Mouse (Mus musculus) inflammation-experienced regulatory T-cells (primary cell): ENCODE results near the gene Ankmy1. TPM values are rescaled to one million over a fixed set of nuclear protein-coding genes. Genes with fewer than 3 reads are reported as not detected.

Experiments
- polyA plus RNA-seq, 2 experiments: library from polyadenylated mRNA; unstranded; fragments of 100-300 nt; shearing (Covaris generic); gene quantifications; one replicate each; pipeline ENCODE4 v1.2.1; 2017

Ankmy1 gene
- 1 to 10 TPM in 1 of 2 experiments, under 1 TPM in 1; 0.36 to 6.9 TPM for polyA plus RNA-seq

GRCm38 (mm10) chr1:92902786-92903185, at the start of gene Ankmy1:
Ankmy1 (minus strand) TSS chr1:92902906.

GRCm38 (mm10) chr1:92950607-92951006, 47.9 kb upstream of the Ankmy1 start, which contains the start of gene Gpr35:
Gpr35 (plus strand) TSS chr1:92950865.

GRCm38 (mm10) chr1:92934182-92934827, 31.6 kb upstream of the Ankmy1 start, which contains the start of gene Capn10:
Capn10 (plus strand) TSS chr1:92934376.

GRCm38 (mm10) chr1:92910239-92910885, 7.7 kb upstream of the Ankmy1 start, which contains the start of gene Rnpepl1:
Rnpepl1 (plus strand) TSS chr1:92910783.

GRCm38 (mm10) chr1:92906779-92907631, 4.3 kb upstream of the Ankmy1 start, which contains the start of gene Dusp28:
Dusp28 (plus strand) TSS chr1:92906981.

GRCm38 (mm10) chr1:92831188-92832001, 71.3 kb downstream of the Ankmy1 start, which contains the start of gene Gpc1:
Gpc1 (plus strand) TSS chr1:92831645.

Other genes with a start within 250 kb of the Ankmy1 start
- gene Gpc1, start 71.3 kb downstream of the Ankmy1 start, polyA plus RNA-seq: 1 to 10 TPM; 6.2 to 9.7 TPM
- gene Dusp28, start 4.1 kb upstream of the Ankmy1 start, polyA plus RNA-seq: 10 to 100 TPM in 1 of 2 experiments, 1 to 10 TPM in 1; 8.8 to 10.4 TPM
- 100 to 1,000 TPM; 121 to 142 TPM for gene Rnpepl1, start 7.9 kb upstream of the Ankmy1 start, polyA plus RNA-seq
- 10 to 100 TPM; 14.3 to 20.1 TPM for gene Capn10, start 31.5 kb upstream of the Ankmy1 start, polyA plus RNA-seq
- gene Gpr35, start 48.0 kb upstream of the Ankmy1 start, polyA plus RNA-seq: 1 to 10 TPM; 1.0 to 2.0 TPM
- 1 to 10 TPM in 1 of 2 experiments, not detected in 1; 1.8 TPM for gene Aqp12, start 103.4 kb upstream of the Ankmy1 start, polyA plus RNA-seq
- 1 to 10 TPM in 1 of 2 experiments, not detected in 1; 3.0 TPM for gene Kif1a, start 199.0 kb upstream of the Ankmy1 start, polyA plus RNA-seq
- gene Agxt, start 232.3 kb upstream of the Ankmy1 start, polyA plus RNA-seq: not detected